Mouse (Mus musculus) spleen, adult 12 weeks (tissue): ENCODE measurements at regions not wholly inside any gene's neighbourhood (a gene's known extent, or its start where the extent isn't known, plus 50 kb on each side); places are given as distances from the start of the nearest gene placed in this dataset.
"Not testable (repeated sequence)": the region's sequence is repeated elsewhere in the genome, so short reads cannot be mapped to it uniquely, and the experiment has no call there.

Experiments used
- DNase-seq: peaks from one replicate; pipeline ENCODE4 v3.0.0; 2022; ENCODE audit warnings: low spot score

- peak; percentile 17 for DNase-seq
Measured at GRCm38 (mm10) chr12:69485652-69486651, 96.9 kb downstream of the Vcpkmt start.

- no peak for DNase-seq
Measured at GRCm38 (mm10) chr12:69481420-69481819, 101.4 kb downstream of the Vcpkmt start.

GRCm38 (mm10) chr12:69476631-69477091 is 104.4 kb upstream of the Gm9887 start:
- DNase-seq: no peak

GRCm38 (mm10) chr12:69476131-69476530 is 103.9 kb upstream of the Gm9887 start:
- no peak for DNase-seq

GRCm38 (mm10) chr12:69474916-69475661 is 102.8 kb upstream of the Gm9887 start:
- DNase-seq: peak; percentile 56

GRCm38 (mm10) chr12:69474141-69474915 is 102.1 kb upstream of the Gm9887 start:
- DNase-seq: no peak

- DNase-seq: no peak
Measured at GRCm38 (mm10) chr12:69473379-69474057, 101.3 kb upstream of the Gm9887 start.

- no peak for DNase-seq
Measured at GRCm38 (mm10) chr12:69472912-69473311, 100.7 kb upstream of the Gm9887 start.

- DNase-seq: no peak
Measured at GRCm38 (mm10) chr12:69471876-69472275, 99.6 kb upstream of the Gm9887 start.

- DNase-seq: no peak
Measured at GRCm38 (mm10) chr12:69469004-69469403, 96.7 kb upstream of the Gm9887 start.

- DNase-seq: no peak
Measured at GRCm38 (mm10) chr12:69467363-69467762, 95.1 kb upstream of the Gm9887 start.

- no peak for DNase-seq
Measured at GRCm38 (mm10) chr12:69464906-69465305, 92.6 kb upstream of the Gm9887 start.

- DNase-seq: not testable (repeated sequence)
Measured at GRCm38 (mm10) chr12:69463327-69463726, 91.1 kb upstream of the Gm9887 start.

- DNase-seq: no peak
Measured at GRCm38 (mm10) chr12:69461888-69462840, 89.9 kb upstream of the Gm9887 start.

GRCm38 (mm10) chr12:69460552-69461079 is 88.4 kb upstream of the Gm9887 start:
- no peak for DNase-seq

GRCm38 (mm10) chr12:69458170-69458841 is 86.0 kb upstream of the Gm9887 start:
- no peak for DNase-seq

- no peak for DNase-seq
Measured at GRCm38 (mm10) chr12:69456746-69457145, 84.5 kb upstream of the Gm9887 start.

- DNase-seq: no peak
Measured at GRCm38 (mm10) chr12:69456116-69456515, 83.9 kb upstream of the Gm9887 start.

GRCm38 (mm10) chr12:69455566-69455965 is 83.3 kb upstream of the Gm9887 start:
- no peak for DNase-seq
